Mouse (Mus musculus): ENCODE measurements around the gene Mga.

- no peak for TF ChIP-seq CTCF (IDR thresholded peaks at IDR 0.05; ENCODE audit: extremely low read depth, insufficient read length, insufficient replicate concordance, low read depth, low read length)
- no peak for TF ChIP-seq POLR2A (IDR thresholded peaks at IDR 0.05; ENCODE audit: low read depth, low read length)
Observed at GRCm38 (mm10) chr2:120015882-120016281, 118.9 kb downstream of the Mga start.

All from small intestine, adult 2 months (tissue).